Mouse (Mus musculus): Measurements from ENCODE around the gene Pcnx2.

DNA sequence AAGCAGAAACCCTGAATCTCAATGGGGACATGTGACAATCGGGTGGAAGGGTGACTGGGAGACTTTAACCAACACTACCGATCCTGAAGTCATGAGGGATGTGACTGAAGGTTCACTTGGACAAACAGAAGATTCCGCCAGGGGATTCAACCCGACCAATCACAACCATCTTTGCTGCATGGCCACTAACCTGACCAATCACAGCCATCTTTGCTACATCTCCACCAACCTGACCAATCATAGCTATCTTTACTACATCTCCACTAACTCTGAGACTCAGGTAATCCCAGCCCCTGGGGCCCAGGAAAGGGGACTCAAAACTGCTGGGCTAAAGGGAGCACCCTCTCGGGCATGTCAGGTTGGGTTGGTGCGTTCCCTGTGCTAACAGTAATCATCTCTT is 174.7 kb downstream of the Pcnx2 start:
- TF ChIP-seq GATA1 (IDR thresholded peaks at IDR 0.05; ENCODE audit: borderline replicate concordance, low read length) (no peak), FLI1 (IDR thresholded peaks at IDR 0.05; ENCODE audit: low read length) (no peak)
